Mouse (Mus musculus) midbrain, postnatal 0 days (tissue): ENCODE measurements at regions not wholly inside any gene's neighbourhood (a gene's known extent, or its start where the extent isn't known, plus 50 kb on each side); places are given as distances from the start of the nearest gene placed in this dataset.
"Not testable (repeated sequence)": the region's sequence is repeated elsewhere in the genome, so short reads cannot be mapped to it uniquely, and the experiment has no call there.

Source experiments
- ATAC-seq: fragments of 200-750 bp; cut with Nextera tagmentation; 2 replicates; pipeline ENCODE4 v1.8.0; 2017; ENCODE audit warnings: moderate number of reproducible peaks, mild to moderate bottlenecking, moderate TSS enrichment, moderate library complexity; ENCODE audit not compliant: low FRiP score
- DNase-seq: peaks from one replicate; pipeline ENCODE4 v3.0.0-alpha.2; 2015; ENCODE audit warnings: low spot score
- H3K27ac ChIP-seq: fragments of 300-500 bp; sonication (generic); 2 replicates; pipeline ENCODE4 v1.5.1; 2014; ENCODE audit warnings: low read depth, mild to moderate bottlenecking, low read length, mixed read lengths
- H3K27me3 ChIP-seq: fragments of 300-500 bp; sonication (generic); 2 replicates; pipeline ENCODE4 v1.6.1; 2014; ENCODE audit warnings: low read length, control low read depth, mixed read lengths; ENCODE audit not compliant: insufficient read depth
- H3K36me3 ChIP-seq: fragments of 300-500 bp; sonication (generic); 2 replicates; pipeline ENCODE4 v1.6.1; 2014; ENCODE audit warnings: low read length, control low read depth, mixed read lengths; ENCODE audit not compliant: insufficient read depth
- H3K4me1 ChIP-seq: fragments of 300-500 bp; sonication (generic); 2 replicates; pipeline ENCODE4 v1.6.1; 2014; ENCODE audit warnings: mild to moderate bottlenecking, control low read depth, antibody characterized with exemption, low read length, mixed read lengths; ENCODE audit not compliant: insufficient read depth
- H3K4me2 ChIP-seq: fragments of 300-500 bp; sonication (generic); 2 replicates; pipeline ENCODE4 v1.6.1; 2014; ENCODE audit warnings: low read depth, mild to moderate bottlenecking, low read length, mixed read lengths; ENCODE audit not compliant: poor library complexity, severe bottlenecking
- H3K4me3 ChIP-seq: fragments of 300-500 bp; sonication (generic); 2 replicates; pipeline ENCODE4 v1.5.1; 2014; ENCODE audit warnings: low read depth, mild to moderate bottlenecking, low read length, moderate library complexity
- H3K9ac ChIP-seq: fragments of 300-500 bp; sonication (generic); replicated peaks from 2 replicates; pipeline ENCODE4 v1.6.1; 2014; ENCODE audit warnings: mild to moderate bottlenecking, low read length, moderate library complexity, mixed read lengths; ENCODE audit not compliant: poor library complexity, severe bottlenecking
- H3K9me3 ChIP-seq: fragments of 300-500 bp; sonication (generic); 2 replicates; pipeline ENCODE4 v1.6.1; 2016; ENCODE audit warnings: low read length, control low read depth
- CTCF ChIP-seq: IDR thresholded peaks from 2 replicates; pipeline ENCODE4 v1.5.1; 2016; ENCODE audit warnings: antibody characterized with exemption, mild to moderate bottlenecking
- WGBS: fragments of 180-500 bp; shearing (Covaris S2); extraction: QIAGEN DNeasy Blood & Tissue Kit; methylation state at CpG from one replicate; pipeline ENCODE4 v1.1.7; 2014; 5-methylcytosine and 5-hydroxymethylcytosine counted together

DNA sequence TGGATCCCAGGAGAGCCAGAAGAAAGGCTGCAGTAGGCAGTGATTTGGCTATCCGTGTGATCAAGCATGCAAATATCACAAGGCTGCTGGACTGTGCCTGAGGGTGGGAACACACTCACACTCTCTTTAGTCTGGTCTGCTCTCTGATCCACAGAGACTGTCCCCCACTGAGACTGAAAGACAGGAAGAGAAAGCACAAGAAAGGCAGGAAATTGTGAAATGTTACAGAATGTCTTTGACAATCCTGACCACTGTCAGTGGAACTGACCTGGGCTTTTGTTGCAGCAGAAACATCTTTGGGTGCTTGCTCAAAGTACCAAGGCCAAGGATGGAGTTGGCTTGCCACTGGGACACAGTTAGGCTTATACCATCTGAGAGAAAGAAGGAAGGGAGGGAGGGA lies 52.3 kb upstream of the Gpd2 start:
- Histone ChIP-seq H3K4me2 (no peak overlapping the region), H3K9me3 (no peaks in the 10 kb centered on the region), H3K4me1 (0 out of 2 replicates have a peak, but pooled peaks cover 2% of the 10 kb centered on the region), H3K27ac (no peak overlapping the region), H3K36me3 (no peaks in the 10 kb centered on the region), H3K9ac (no peak overlapping the region), H3K27me3 (no peaks in the 10 kb centered on the region), H3K4me3 (no peak overlapping the region)
- no peak for DNase-seq
- no peak for ATAC-seq
- no peak for TF ChIP-seq CTCF
- WGBS, result 11% methylated on average over 1 of the region's 1 CpGs

DNA sequence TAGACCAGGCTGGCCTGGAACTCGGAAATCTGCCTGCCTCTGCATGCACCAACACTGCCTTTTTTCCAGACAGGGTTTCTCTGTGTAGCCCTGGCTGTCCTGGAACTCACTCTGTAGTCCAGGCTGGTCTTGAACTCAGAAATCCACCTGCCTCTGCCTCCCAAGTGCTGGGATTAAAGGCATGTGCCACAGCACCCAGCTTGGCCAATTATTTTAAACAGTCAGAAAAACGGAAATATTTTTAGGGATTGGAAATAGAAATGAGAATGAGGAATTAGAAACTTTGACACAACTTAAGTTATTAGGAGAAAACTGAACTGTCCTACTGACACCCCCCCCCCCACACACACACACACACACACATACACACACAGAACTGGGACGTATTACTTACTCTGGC lies 54.3 kb upstream of the Gpd2 start:
- H3K4me2 ChIP-seq, H3K9me3 ChIP-seq, H3K9ac ChIP-seq, H3K27me3 ChIP-seq, H3K36me3 ChIP-seq, H3K4me3 ChIP-seq, DNase-seq, ATAC-seq, H3K27ac ChIP-seq, H3K4me1 ChIP-seq: not testable (repeated sequence)
- 79% methylated on average over 3 of the region's 3 CpGs for WGBS

DNA sequence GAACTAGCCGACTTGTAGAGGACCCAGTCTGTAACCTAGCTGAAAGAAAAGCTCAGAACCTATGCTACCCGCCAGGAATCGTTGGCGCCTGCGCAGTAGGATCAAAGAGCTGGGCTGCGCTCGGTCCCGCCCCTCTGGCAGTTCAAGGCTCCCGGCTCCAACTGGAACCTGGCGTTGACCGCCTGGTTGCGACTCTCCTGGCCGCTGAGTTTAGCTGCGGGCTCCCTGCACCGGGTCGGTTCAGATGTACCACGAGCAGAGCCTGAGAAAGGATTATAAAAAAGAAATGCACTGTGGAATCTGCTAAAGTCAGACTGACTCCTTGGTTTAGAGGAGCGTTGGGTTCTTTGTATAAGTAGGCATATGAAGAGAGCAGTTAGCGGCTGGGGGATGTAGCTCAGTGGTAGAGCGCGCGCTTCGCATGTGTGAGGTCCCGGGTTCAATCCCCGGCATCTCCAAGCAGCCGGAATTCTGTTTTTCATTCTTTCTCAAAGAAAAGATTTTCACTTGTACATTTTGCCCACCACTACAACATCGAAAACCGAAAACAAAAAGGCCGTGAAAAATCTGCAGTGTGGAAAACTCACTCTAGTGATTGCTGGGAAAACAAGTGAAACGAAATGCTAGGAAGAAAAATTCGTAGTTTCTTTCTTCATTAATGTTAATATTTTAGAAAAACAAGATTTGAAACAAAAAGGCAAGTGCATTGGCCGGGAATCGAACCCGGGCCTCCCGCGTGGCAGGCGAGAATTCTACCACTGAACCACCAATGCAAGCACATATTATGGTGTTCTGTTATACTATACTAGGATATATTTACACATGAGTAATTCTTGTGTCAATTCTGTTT lies 55.5 kb upstream of the Gpd2 start:
- Histone ChIP-seq H3K36me3 (no peaks in the 10 kb centered on the region), H3K27ac (peak overlapping the region; percentile 92), H3K4me2 (peak overlapping the region; percentile 49), H3K4me3 (peak overlapping the region; percentile 74), H3K9ac (peak overlapping the region; percentile 68), H3K4me1 (0 out of 2 replicates have a peak, but pooled peaks cover 2% of the 10 kb centered on the region), H3K27me3 (no peaks in the 10 kb centered on the region), H3K9me3 (no peaks in the 10 kb centered on the region)
- ATAC-seq (peak; percentile 99), DNase-seq (peak; percentile 96)
- WGBS, result under 1% methylated on average over 37 of the region's 37 CpGs
- no peak for TF ChIP-seq CTCF

DNA sequence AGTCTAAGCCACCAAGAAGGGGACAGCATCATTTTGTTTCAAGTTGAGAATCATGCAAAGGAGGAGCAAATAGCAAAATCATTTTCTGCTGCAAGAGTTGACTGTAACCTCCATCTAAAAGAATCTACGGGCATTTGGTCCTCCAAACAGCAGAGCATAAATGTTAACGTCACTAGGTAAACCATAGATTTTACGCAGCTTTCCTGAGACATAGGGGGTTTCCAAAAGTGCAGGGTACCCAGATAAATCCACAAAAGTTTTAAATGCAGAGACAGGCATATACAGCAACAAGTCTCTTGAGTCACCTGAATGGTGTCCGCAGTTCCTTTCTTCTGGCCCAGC lies 56.1 kb upstream of the Gpd2 start:
- Histone ChIP-seq H3K9ac (peak overlapping the region; percentile 68), H3K27me3 (no peaks in the 10 kb centered on the region), H3K27ac (peak overlapping the region; percentile 92), H3K36me3 (no peaks in the 10 kb centered on the region), H3K4me1 (0 out of 2 replicates have a peak, but pooled peaks cover 2% of the 10 kb centered on the region), H3K4me2 (peak overlapping the region; percentile 49), H3K4me3 (peak overlapping the region; percentile 74), H3K9me3 (no peaks in the 10 kb centered on the region)
- no peak for TF ChIP-seq CTCF
- 9% methylated on average over 4 of the region's 4 CpGs for WGBS
- ATAC-seq (no peak), DNase-seq (no peak)

DNA sequence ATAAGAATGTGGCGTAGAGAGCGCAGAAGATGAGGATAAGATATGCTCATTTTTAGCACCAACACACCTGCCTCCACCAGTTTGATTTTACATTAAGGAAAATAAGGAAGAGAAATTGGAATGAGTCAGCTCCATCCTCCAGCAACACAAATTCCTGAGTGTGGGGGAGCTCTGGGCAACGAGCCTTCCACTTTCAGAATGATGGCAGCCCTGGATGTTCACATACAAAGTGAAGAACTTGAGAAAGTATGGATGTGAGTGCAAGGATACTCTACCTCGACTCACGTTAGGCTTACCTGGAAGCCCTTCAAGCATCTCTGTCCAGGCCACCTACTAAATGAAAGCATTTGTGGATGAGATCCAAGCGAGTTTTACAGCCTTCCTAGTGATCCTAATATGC lies 54.3 kb upstream of the Nr4a2 start:
- no peak for ATAC-seq

DNA sequence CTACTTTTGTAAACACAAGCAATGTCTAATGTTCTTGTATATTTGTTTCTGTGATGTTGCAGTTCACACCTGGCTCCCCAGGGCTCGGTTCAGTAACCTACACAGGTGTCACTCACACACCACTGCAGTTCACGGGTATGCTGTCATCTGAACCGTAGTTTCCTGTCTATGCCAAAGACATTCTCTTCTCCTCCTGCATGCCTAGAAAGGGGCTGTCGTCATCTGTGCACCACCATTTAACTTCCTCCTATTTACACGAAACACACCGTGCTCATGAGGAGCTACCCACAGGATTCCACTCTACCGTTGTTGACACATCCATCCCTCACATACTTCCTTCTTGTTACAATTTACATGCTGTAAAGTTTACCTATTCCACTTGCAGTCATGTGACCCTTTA lies 52.7 kb upstream of the Nr4a2 start:
- Histone ChIP-seq H3K4me1 (no peaks in the 10 kb centered on the region), H3K4me2 (no peak overlapping the region), H3K9me3 (no peaks in the 10 kb centered on the region), H3K9ac (no peak overlapping the region), H3K27me3 (no peaks in the 10 kb centered on the region), H3K27ac (no peak overlapping the region), H3K36me3 (no peaks in the 10 kb centered on the region), H3K4me3 (no peak overlapping the region)
- ATAC-seq (no peak), DNase-seq (no peak)
- whole genome bisulfite sequencing, result 90% methylated on average over 7 of the region's 7 CpGs
- no peak for TF ChIP-seq CTCF

More for the DNA sequence above, 54.3 kb upstream of the Nr4a2 start:
- Histone ChIP-seq H3K36me3 (no peaks in the 10 kb centered on the region), H3K4me2 (no peak overlapping the region), H3K9me3 (no peaks in the 10 kb centered on the region), H3K27me3 (no peaks in the 10 kb centered on the region), H3K4me1 (no peaks in the 10 kb centered on the region), H3K27ac (no peak overlapping the region), H3K9ac (no peak overlapping the region), H3K4me3 (no peak overlapping the region)
- DNase-seq, result no peak
- WGBS, result 88% methylated on average over 6 of the region's 6 CpGs
- no peak for TF ChIP-seq CTCF
